Comparison of ENCODE assay signal across 9 mouse cellular contexts in the genomic region with DNA sequence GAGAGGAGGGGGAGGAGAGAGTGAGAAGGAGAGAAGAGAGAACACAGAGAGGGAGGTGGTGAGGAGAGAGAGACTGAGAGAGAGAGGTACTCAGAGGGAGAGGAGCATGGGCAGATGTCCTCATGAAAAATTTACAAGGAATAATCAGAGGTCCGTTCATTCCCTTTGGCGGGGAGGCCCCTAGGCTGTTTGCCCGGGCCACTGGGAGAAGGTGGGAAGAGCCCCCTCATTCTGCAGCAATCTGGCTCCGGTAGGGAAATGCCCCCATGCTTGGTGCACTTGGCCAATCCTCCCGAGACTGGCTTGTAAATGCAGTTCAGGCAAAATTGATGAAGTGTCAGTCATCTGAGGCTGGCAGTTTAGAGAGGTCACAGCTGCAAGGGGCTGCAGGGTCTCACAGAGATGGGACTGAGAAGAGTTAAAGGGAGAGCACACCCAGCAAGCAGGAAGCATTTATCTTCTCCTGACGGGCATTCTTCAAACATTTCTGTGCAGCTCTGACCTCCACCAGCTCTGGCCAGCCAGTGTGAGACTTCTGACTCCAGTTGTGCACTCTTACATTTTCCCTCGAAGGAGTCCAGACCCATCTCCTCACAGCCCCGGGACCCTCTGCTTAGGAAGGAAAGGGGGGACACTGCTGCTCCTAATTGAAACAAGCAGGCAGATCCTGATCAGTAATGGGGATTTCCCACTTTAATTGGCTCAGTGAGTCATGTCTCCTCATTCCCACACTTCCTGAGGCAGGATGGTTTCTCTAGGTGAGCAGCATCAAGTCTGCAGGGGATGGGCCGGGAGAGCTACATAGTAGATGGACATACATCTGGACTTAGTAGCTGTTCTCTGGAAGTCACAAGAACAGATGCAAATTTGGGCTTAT.
DNase-seq lines count a peak whose midpoint lies in the region; ATAC-seq and TF ChIP-seq lines count a peak whose summit lies in the region.
"Had no signal": no experiment of that assay in that cellular context is flagged by ENCODE, and none has a peak within 500 bp of the region (broad histone marks: within the 10 kb centered on the region; RNA-seq: fewer than 3 reads in every experiment).

No protein-coding gene starts in this region.

- H3K27me3 ChIP-seq in heart, embryonic 10.5 days (ENCODE audit: insufficient read depth, poor library complexity, severe bottlenecking), result no peaks in the 10 kb centered on the region
- H3K27me3 ChIP-seq in heart, embryonic 11.5 days (ENCODE audit: control insufficient read depth, insufficient read depth, low read length), result no peaks in the 10 kb centered on the region
- H3K27me3 ChIP-seq in midbrain, embryonic 12.5 days, result no peaks in the 10 kb centered on the region

- WGBS in heart, embryonic 10.5 days, result 34% methylated on average over 9 of the region's 9 CpGs
- WGBS in heart, embryonic 11.5 days (ENCODE audit: insufficient replicate concordance), result 34% methylated on average over 9 of the region's 9 CpGs
- WGBS in midbrain, embryonic 12.5 days, result 45% methylated on average over 9 of the region's 9 CpGs

- H3K4me2 ChIP-seq in heart, embryonic 11.5 days, result no peak overlapping the region
- H3K4me2 ChIP-seq in midbrain, embryonic 12.5 days (replicated peaks), result peak overlapping the region; percentile 34

- DNase-seq in heart, embryonic 10.5 days (ENCODE audit: low spot score), result no peak
- DNase-seq in embryo, embryonic 10 days (ENCODE audit: low spot score), result peak; percentile 84
- peak; percentile 64 for DNase-seq in forelimb bud, embryonic 11.5 days (ENCODE audit: low read depth, low spot score)
- no peak for DNase-seq in right cerebral cortex, adult 2 months (ENCODE audit: low spot score in 2 of 2)
- DNase-seq in left cerebral cortex, postnatal 14 days (ENCODE audit: low spot score in 2 of 2), result no peak
- no peak for DNase-seq in gastrocnemius, adult 2 months

- H3K4me3 ChIP-seq in heart, embryonic 10.5 days, result no peak overlapping the region
- H3K4me3 ChIP-seq in heart, embryonic 11.5 days (ENCODE audit: low read depth, low read length), result no peak overlapping the region
- H3K4me3 ChIP-seq in midbrain, embryonic 12.5 days, result no peak overlapping the region
- H3K4me3 ChIP-seq in gastrocnemius, adult 2 months, result no peak overlapping the region
- H3K4me3 ChIP-seq: erythroblast, embryonic 14.5 days had no signal

- H3K36me3 ChIP-seq in heart, embryonic 10.5 days, result no peaks in the 10 kb centered on the region
- H3K36me3 ChIP-seq in heart, embryonic 11.5 days (ENCODE audit: control insufficient read depth, insufficient read depth, low read length), result no peaks in the 10 kb centered on the region
- no peaks in the 10 kb centered on the region for H3K36me3 ChIP-seq in midbrain, embryonic 12.5 days

- no peak for TF ChIP-seq CTCF in gastrocnemius, adult 2 months (IDR thresholded peaks at IDR 0.05)

- H3K9ac ChIP-seq in heart, embryonic 11.5 days (ENCODE audit: low read depth, low read length), result no peak overlapping the region
- H3K9ac ChIP-seq in midbrain, embryonic 12.5 days (replicated peaks), result no peak overlapping the region

- intact Hi-C loops in left cerebral cortex, postnatal 14 days (cut with DNase I), result loop anchor here (10.0 kb wide), 1 partner anchor 600 kb away; no protein-coding TSS in a partner anchor
- intact Hi-C loops in gastrocnemius, adult 2 months (cut with DNase I), result no loop called here

- H3K4me1 ChIP-seq in heart, embryonic 10.5 days, result peaks cover 18% of the 10 kb centered on the region
- H3K4me1 ChIP-seq in heart, embryonic 11.5 days (ENCODE audit: control insufficient read depth, insufficient read depth, low read length), result peaks cover 7% of the 10 kb centered on the region
- peaks cover 27% of the 10 kb centered on the region for H3K4me1 ChIP-seq in midbrain, embryonic 12.5 days

- 0 out of 2 replicates have a peak overlapping the region, but pooled peaks have one; percentile 42 for H3K27ac ChIP-seq in heart, embryonic 10.5 days
- H3K27ac ChIP-seq in heart, embryonic 11.5 days (ENCODE audit: low read depth, low read length), result no peak overlapping the region
- peak overlapping the region; percentile 91 for H3K27ac ChIP-seq in midbrain, embryonic 12.5 days (replicated peaks)
- H3K27ac ChIP-seq in gastrocnemius, adult 2 months, result no peak overlapping the region

- ATAC-seq in heart, embryonic 11.5 days (replicated peaks; ENCODE audit: insufficient number of reproducible peaks, low FRiP score, low TSS enrichment), result no peak
- ATAC-seq in midbrain, embryonic 12.5 days (ENCODE audit: low FRiP score, low read depth), result peak; percentile 76

- no peaks in the 10 kb centered on the region for H3K9me3 ChIP-seq in heart, embryonic 10.5 days
- no peaks in the 10 kb centered on the region for H3K9me3 ChIP-seq in heart, embryonic 11.5 days (replicated peaks; ENCODE audit: control insufficient read depth, low read length)
- no peaks in the 10 kb centered on the region for H3K9me3 ChIP-seq in midbrain, embryonic 12.5 days

Comparison
In these comparisons a context has a peak if more than half of its experiments do, and no peak if none do; other contexts are left out.
1. H3K27ac ChIP-seq: peak in heart, embryonic 10.5 days (single experiment) and midbrain, embryonic 12.5 days (single experiment); none in heart, embryonic 11.5 days (single experiment) and gastrocnemius, adult 2 months (single experiment).
2. DNase-seq: peak in embryo, embryonic 10 days (single experiment) and forelimb bud, embryonic 11.5 days (single experiment); none in heart, embryonic 10.5 days (single experiment), right cerebral cortex, adult 2 months (0 of 2), left cerebral cortex, postnatal 14 days (0 of 2) and gastrocnemius, adult 2 months (single experiment).